Mouse (Mus musculus): ENCODE results near the gene Clpx. TPM values are rescaled to one million over a fixed set of nuclear protein-coding genes. Genes with fewer than 3 reads are reported as not detected.

The Clpx gene
- total and polyA plus RNA-seq, 3 experiments = 32.4 to 38.8 TPM; not detected in 1

DNA sequence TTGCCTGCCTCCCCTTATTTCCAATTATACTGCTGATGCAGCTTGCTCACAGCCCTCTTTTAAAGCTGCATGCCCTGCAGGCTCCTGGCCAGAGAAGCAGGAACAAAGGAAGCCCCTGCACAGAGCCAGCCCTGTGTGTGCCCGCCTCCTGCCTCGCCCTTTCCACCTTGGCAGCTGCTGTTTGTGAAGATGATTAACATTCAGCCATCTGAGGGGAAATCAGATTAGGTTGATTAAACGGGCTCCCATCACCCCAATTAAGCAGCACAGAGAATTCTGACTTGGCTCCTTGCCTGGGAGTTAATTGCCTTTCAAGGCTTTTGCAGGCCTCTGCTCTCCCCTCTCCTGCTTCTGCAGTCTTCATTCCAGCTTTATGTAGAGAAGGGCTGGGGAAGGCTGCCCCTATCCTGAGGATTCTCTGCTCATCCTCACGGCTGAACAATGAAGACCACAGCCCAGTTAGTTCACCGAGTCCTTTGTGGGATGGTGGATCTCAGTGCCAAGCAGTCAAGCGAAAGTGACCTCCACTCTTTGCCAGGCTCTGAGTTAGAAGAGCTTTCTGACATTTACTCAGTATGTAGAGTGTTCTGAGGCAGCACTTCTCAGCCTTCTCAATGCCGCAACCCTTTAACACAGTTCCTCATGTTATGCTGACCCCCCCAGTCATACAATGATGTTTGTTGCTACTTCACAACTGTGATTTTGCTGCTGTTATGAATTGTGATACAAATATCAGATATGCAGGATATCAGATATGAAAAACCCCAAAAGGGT is 26.1 kb upstream of the Clpx start:
- no peak for DNase-seq (ENCODE audit: low read depth, low spot score)
- Histone ChIP-seq H3K9me3 (replicated peaks; ENCODE audit: insufficient read depth, low read length) (no peaks in the 10 kb centered on the region), H3K4me3 (ENCODE audit: control insufficient read depth in 1 of 2, insufficient read depth in 1 of 2, low read depth in 2 of 2, low read length in 2 of 2) (no peak overlapping the region), H3K79me2 (ENCODE audit: control insufficient read depth, insufficient read depth, low read length, poor library complexity) (no peaks in the 10 kb centered on the region), H3K36me3 (ENCODE audit: control insufficient read depth in 1 of 2, insufficient read depth in 2 of 2, low read length in 2 of 2) (no peaks in the 10 kb centered on the region), H3K27me3 (ENCODE audit: control insufficient read depth in 1 of 2, insufficient read depth in 2 of 2, low read length in 2 of 2) (no peaks in the 10 kb centered on the region; a peak in 2 of 4 replicates), H3K9ac (ENCODE audit: control insufficient read depth, low read depth, low read length, poor library complexity, severe bottlenecking) (no peak overlapping the region), H3K4me1 (ENCODE audit: control insufficient read depth in 1 of 2, insufficient read depth in 2 of 2, low read length in 2 of 2) (no peaks in the 10 kb centered on the region), H3K27ac (ENCODE audit: control insufficient read depth, low read depth, low read length) (no peak overlapping the region)
- TF ChIP-seq MAZ (IDR thresholded peaks at IDR 0.05; ENCODE audit: low read depth, low read length) (no peak), ZNF384 (IDR thresholded peaks at IDR 0.05; ENCODE audit: low read depth, low read length) (no peak), POLR2A (IDR thresholded peaks at IDR 0.05; ENCODE audit: control insufficient read depth in 1 of 2, insufficient read depth in 1 of 2, low read depth in 1 of 2, low read length in 2 of 2, poor library complexity in 1 of 2) (no peak), POLR2AphosphoS2 (IDR thresholded peaks at IDR 0.05; ENCODE audit: low read length) (no peak), USF1 (IDR thresholded peaks at IDR 0.05; ENCODE audit: low read depth, low read length) (no peak), ZC3H11A (IDR thresholded peaks at IDR 0.05; ENCODE audit: low read depth, low read length) (no peak), TCF12 (IDR thresholded peaks at IDR 0.05; ENCODE audit: low read depth, low read length) (no peak), ETS1 (IDR thresholded peaks at IDR 0.05; ENCODE audit: low read depth, low read length) (no peak), SIN3A (IDR thresholded peaks at IDR 0.05; ENCODE audit: low read length) (no peak), ZKSCAN1 (IDR thresholded peaks at IDR 0.05; ENCODE audit: low read depth, low read length) (no peak), E2F4 (IDR thresholded peaks at IDR 0.05; ENCODE audit: borderline replicate concordance, low read depth, low read length) (no peak), KAT2A (conservative IDR thresholded peaks at IDR 0.05; ENCODE audit: low read depth, low read length) (no peak), MYB (IDR thresholded peaks at IDR 0.05; ENCODE audit: low read depth, low read length) (no peak), NRF1 (IDR thresholded peaks at IDR 0.05; ENCODE audit: insufficient read depth, low read depth, low read length, poor library complexity, severe bottlenecking) (no peak)

GRCm38 (mm10) chr9:65273048-65273809 is 20.8 kb upstream of the Clpx start:
- H3K27ac ChIP-seq (ENCODE audit: control insufficient read depth, low read depth, low read length) = no peak overlapping the region
- H3K79me2 ChIP-seq (ENCODE audit: control insufficient read depth, insufficient read depth, low read length, poor library complexity) = no peaks in the 10 kb centered on the region
- H3K36me3 ChIP-seq (ENCODE audit: control insufficient read depth in 1 of 2, insufficient read depth in 2 of 2, low read length in 2 of 2) = no peaks in the 10 kb centered on the region
- TF ChIP-seq ETS1 (IDR thresholded peaks at IDR 0.05; ENCODE audit: low read depth, low read length) = no peak
- H3K9me3 ChIP-seq (replicated peaks; ENCODE audit: insufficient read depth, low read length) = no peaks in the 10 kb centered on the region
- no peak overlapping the region for H3K4me3 ChIP-seq (ENCODE audit: control insufficient read depth in 1 of 2, insufficient read depth in 1 of 2, low read depth in 2 of 2, low read length in 2 of 2)
- no peak for DNase-seq (ENCODE audit: low read depth, low spot score)
- H3K4me1 ChIP-seq (ENCODE audit: control insufficient read depth in 1 of 2, insufficient read depth in 2 of 2, low read length in 2 of 2) = no peaks in the 10 kb centered on the region
- no peaks in the 10 kb centered on the region; a peak in 1 of 4 replicates for H3K27me3 ChIP-seq (ENCODE audit: control insufficient read depth in 1 of 2, insufficient read depth in 2 of 2, low read length in 2 of 2)
- H3K9ac ChIP-seq (ENCODE audit: control insufficient read depth, low read depth, low read length, poor library complexity, severe bottlenecking) = no peak overlapping the region
